Mouse (Mus musculus) liver, embryonic 14.5 days (tissue): ENCODE results near the gene Zfp865. TPM values are rescaled to one million over a fixed set of nuclear protein-coding genes. Genes with fewer than 3 reads are reported as not detected.
"Not testable (repeated sequence)": the region's sequence is repeated elsewhere in the genome, so short reads cannot be mapped to it uniquely, and the experiment has no call there.

Experiments used
- ATAC-seq: fragments of 200-750 bp; cut with Nextera tagmentation; 2 replicates; pipeline ENCODE4 v1.8.0; 2017; ENCODE audit warnings: moderate number of reproducible peaks, mild to moderate bottlenecking, moderate library complexity; ENCODE audit not compliant: insufficient read depth
- DNase-seq, 3 experiments: peaks; one replicate each; pipeline ENCODE4 v3.0.0-alpha.2; 2012 to 2013; ENCODE audit warnings: low read depth in 3 of 3, low spot score in 3 of 3
- H3K27ac ChIP-seq: fragments of 300-500 bp; sonication (generic); 2 replicates; pipeline ENCODE4 v1.5.1; 2014; ENCODE audit warnings: moderate library complexity, mild to moderate bottlenecking, control low read depth, inconsistent platforms
- H3K27me3 ChIP-seq: fragments of 300-500 bp; sonication (generic); 2 replicates; pipeline ENCODE4 v1.6.1; 2014; ENCODE audit warnings: mild to moderate bottlenecking, low read length, moderate library complexity; ENCODE audit not compliant: control insufficient read depth, insufficient read depth
- H3K36me3 ChIP-seq: fragments of 300-500 bp; sonication (generic); replicated peaks from 2 replicates; pipeline ENCODE4 v1.6.1; 2014; ENCODE audit warnings: low read depth; ENCODE audit not compliant: control insufficient read depth, insufficient read depth
- H3K4me1 ChIP-seq, 2 experiments: fragments of 200-500 bp in 1 of 2; fragments of 300-500 bp in 1 of 2; sonication (generic) in 1 of 2; replicated peaks; 2 replicates each; pipeline ENCODE4 v1.6.1; 2012 to 2014; ENCODE audit warnings: antibody characterized with exemption in 1 of 2, inconsistent platforms in 1 of 2, low read length in 1 of 2; ENCODE audit not compliant: control insufficient read depth in 2 of 2, insufficient read depth in 2 of 2
- H3K4me2 ChIP-seq: fragments of 300-500 bp; sonication (generic); 2 replicates; pipeline ENCODE4 v1.6.1; 2014; ENCODE audit warnings: low read depth, mild to moderate bottlenecking, control low read depth, moderate library complexity
- H3K4me3 ChIP-seq, 2 experiments: fragments of 200-500 bp in 1 of 2; fragments of 300-500 bp in 1 of 2; sonication (generic) in 1 of 2; 2 replicates each; pipeline ENCODE4 v1.5.1; 2012 to 2014; ENCODE audit warnings: low read depth in 2 of 2, low read length in 2 of 2, mild to moderate bottlenecking in 2 of 2, control low read depth in 1 of 2, inconsistent platforms in 1 of 2, moderate library complexity in 1 of 2; ENCODE audit not compliant: insufficient read depth in 1 of 2
- H3K9ac ChIP-seq: fragments of 300-500 bp; sonication (generic); replicated peaks from 2 replicates; pipeline ENCODE4 v1.6.1; 2014; ENCODE audit warnings: mild to moderate bottlenecking, control low read depth, moderate library complexity
- H3K9me3 ChIP-seq: fragments of 300-500 bp; sonication (generic); 2 replicates; pipeline ENCODE4 v1.6.1; 2016; ENCODE audit warnings: low read length, mixed read lengths; ENCODE audit not compliant: control insufficient read depth
- CTCF ChIP-seq: IDR thresholded peaks from 2 replicates; pipeline ENCODE4 v1.5.1; 2016; ENCODE audit warnings: antibody characterized with exemption, low read depth, control low read depth
- EP300 ChIP-seq: IDR thresholded peaks from 2 replicates; pipeline ENCODE4 v1.6.1; 2016; ENCODE audit warnings: antibody characterized with exemption, low read depth
- WGBS: fragments of 180-500 bp; shearing (Covaris S2); extraction: QIAGEN DNeasy Blood & Tissue Kit; methylation state at CpG from one replicate; pipeline ENCODE4 v1.1.7; 2014; ENCODE audit not compliant: insufficient replicate concordance; 5-methylcytosine and 5-hydroxymethylcytosine counted together
- polyA plus RNA-seq, 2 experiments: library from polyadenylated mRNA; depleted of rRNA in 1 of 2; stranded (reverse) in 1 of 2; unstranded in 1 of 2; fragments of >200 nt; fragmentation: Nextera tagmentation in 1 of 2; extraction: Ambion mirVana in 1 of 2; gene quantifications; 2 replicates each; pipeline versions ENCODE4 v1.2.1 to v1.2.3; 2012 to 2014

The Zfp865 gene
- polyA plus RNA-seq, 2 experiments = 0.98 to 6.4 TPM

DNA sequence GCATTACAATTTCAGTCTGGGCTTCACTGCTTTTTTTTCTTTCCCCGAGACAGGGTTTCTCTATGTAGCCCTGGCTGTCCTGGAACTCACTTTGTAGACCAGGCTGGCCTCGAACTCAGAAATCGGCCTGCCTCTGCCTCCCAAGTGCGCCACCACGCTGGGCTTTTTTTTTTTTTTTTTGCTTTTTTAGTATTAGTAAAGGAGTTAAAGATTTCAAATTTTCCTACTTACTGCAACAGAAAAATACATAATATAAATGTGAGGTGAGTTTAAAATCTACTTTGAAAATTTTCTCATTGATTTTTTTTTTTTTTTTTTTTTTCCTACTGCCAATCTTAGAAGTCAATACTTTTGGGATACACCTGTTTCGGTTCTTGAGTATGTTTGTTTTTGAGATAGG, 44.7 kb downstream of the Zfp865 start:
- DNase-seq (no peak), ATAC-seq (no peak)
- no peak overlapping the region; a peak in 1 of 4 replicates for H3K4me3 ChIP-seq
- peaks cover 16 to 18% of the 10 kb centered on the region in 2 experiments for H3K4me1 ChIP-seq
- 83% methylated on average over 6 of the region's 6 CpGs for WGBS
- H3K27me3 ChIP-seq = no peaks in the 10 kb centered on the region
- no peaks in the 10 kb centered on the region for H3K9me3 ChIP-seq
- H3K4me2 ChIP-seq = peak overlapping the region; percentile 98
- H3K27ac ChIP-seq = no peak overlapping the region
- no peak for TF ChIP-seq EP300
- no peak for TF ChIP-seq CTCF
- peaks cover 39% of the 10 kb centered on the region for H3K36me3 ChIP-seq
- no peak overlapping the region for H3K9ac ChIP-seq

GRCm38 (mm10) chr7:5073586-5073985, 53.4 kb downstream of the Zfp865 start:
- Histone ChIP-seq H3K36me3 (peaks cover 95% of the 10 kb centered on the region), H3K27me3 (no peaks in the 10 kb centered on the region), H3K27ac (peak overlapping the region; percentile 79), H3K4me1 (peaks cover 37 to 46% of the 10 kb centered on the region in 2 experiments), H3K4me3 (no peak overlapping the region; a peak in 1 of 4 replicates), H3K9me3 (no peaks in the 10 kb centered on the region), H3K4me2 (peak overlapping the region; percentile 62), H3K9ac (peak overlapping the region; percentile 51)
- DNase-seq (peak; percentile 45 to 64 (median 57)), ATAC-seq (peak; percentile 75)
- no peak for TF ChIP-seq EP300
- no peak for TF ChIP-seq CTCF
- 16% methylated on average over 1 of the region's 1 CpGs for WGBS

DNA sequence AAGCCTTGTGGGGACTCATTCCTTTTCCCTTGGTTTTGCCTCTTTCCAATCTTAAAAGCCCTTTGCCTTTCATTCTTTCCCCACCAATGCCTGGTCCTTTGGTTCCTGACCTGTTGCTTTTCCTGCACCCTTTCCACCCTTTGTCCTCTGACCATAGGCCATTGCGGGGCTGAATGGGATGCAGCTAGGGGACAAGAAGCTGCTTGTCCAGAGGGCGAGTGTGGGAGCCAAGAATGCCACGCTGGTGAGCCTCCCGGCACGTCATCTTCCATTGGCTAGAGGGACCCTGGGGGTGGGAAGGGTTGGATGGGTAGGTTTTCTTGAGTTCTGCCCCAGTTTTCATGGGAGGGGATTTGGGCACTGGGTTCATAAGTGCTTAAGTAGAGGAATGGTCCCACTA, 54.8 kb downstream of the Zfp865 start:
- H3K27me3 ChIP-seq = no peaks in the 10 kb centered on the region
- H3K9ac ChIP-seq = no peak overlapping the region
- TF ChIP-seq EP300 = no peak
- TF ChIP-seq CTCF = no peak
- no peak overlapping the region; the same call in 1 of the 2 replicates for H3K27ac ChIP-seq
- no peak for ATAC-seq
- 93% methylated on average over 5 of the region's 5 CpGs for WGBS
- peaks cover 84% of the 10 kb centered on the region for H3K36me3 ChIP-seq
- peaks cover 37 to 46% of the 10 kb centered on the region in 2 experiments for H3K4me1 ChIP-seq
- H3K4me2 ChIP-seq = no peak overlapping the region
- no peak for DNase-seq
- H3K4me3 ChIP-seq = no peak overlapping the region
- no peaks in the 10 kb centered on the region for H3K9me3 ChIP-seq

DNA sequence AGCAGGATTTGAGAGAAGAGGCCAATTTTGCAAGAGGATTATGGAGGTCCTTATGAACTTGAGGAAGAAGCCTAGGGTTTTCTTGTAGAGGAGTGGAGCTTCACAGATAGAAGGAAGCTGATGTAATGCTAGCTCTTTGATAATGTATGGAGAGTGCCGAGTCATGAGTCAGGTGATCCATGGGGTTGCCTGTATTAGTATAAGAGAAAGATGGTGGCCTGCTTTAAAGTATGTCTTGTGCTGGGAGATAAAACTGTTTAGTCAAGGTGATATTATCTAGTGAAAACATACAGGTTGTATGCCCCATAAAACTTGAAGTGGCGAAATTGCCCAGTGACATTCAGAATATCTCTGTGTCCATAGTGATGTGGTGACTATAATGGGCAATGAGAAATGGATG, 56.8 kb downstream of the Zfp865 start:
- peaks cover 39 to 50% of the 10 kb centered on the region in 2 experiments for H3K4me1 ChIP-seq
- ATAC-seq = 0 out of 2 replicates have a peak, but pooled peaks have one; percentile 15

DNA sequence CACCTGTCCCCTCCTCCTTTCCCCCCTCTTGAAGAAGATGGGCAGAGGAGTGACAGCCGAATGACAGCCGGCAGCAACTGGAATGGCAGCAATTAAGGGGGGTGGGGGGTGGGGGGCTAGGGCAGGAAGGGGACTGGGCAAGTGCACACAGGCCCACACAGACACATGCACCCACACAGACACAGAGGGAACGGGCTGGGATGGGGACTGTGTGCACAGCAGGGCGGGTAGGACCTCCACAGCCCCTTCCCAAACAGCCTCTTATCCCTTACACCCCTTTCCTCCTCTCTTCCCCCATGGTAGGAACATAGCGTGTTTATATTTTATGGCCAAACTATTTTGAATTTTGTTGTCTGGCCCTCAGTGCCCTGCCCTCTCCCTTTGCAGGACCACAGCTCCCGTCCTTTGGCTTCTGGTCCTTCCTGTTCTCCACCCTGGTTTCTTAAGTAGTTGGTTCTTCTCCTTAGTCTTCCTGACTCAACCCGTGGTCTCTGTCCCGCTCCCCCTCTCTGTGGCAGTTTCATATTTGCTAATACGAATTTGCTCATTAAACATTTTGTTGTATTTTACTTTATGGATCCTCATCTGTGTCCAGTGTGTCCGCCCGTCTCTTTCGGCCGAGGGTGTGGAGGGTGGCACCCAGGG, 59.3 kb downstream of the Zfp865 start:
- Histone ChIP-seq H3K4me2 (peak overlapping the region; percentile 92), H3K4me1 (peaks cover 21 to 36% of the 10 kb centered on the region in 2 experiments), H3K36me3 (peaks cover 61% of the 10 kb centered on the region), H3K9ac (peak overlapping the region; percentile 92), H3K27ac (peak overlapping the region; percentile 63), H3K4me3 (peak overlapping the region; percentile 54 to 90)
- H3K9me3 ChIP-seq, DNase-seq, H3K27me3 ChIP-seq: not testable (repeated sequence)
- peak; percentile 0; the same call in 1 of the 2 replicates for ATAC-seq
- WGBS = 34% methylated on average over 9 of the region's 13 CpGs

More for the DNA sequence above, 56.8 kb downstream of the Zfp865 start:
- 35% methylated on average over 2 of the region's 2 CpGs for WGBS
- no peak overlapping the region; the same call in 1 of the 2 replicates for H3K9ac ChIP-seq
- TF ChIP-seq EP300 = peak; percentile 54; the same call in 1 of the 2 replicates
- no peak for TF ChIP-seq CTCF
- H3K27ac ChIP-seq = peak overlapping the region; percentile 87
- H3K27me3 ChIP-seq = no peaks in the 10 kb centered on the region
- peak overlapping the region; percentile 38 for H3K4me2 ChIP-seq
- H3K36me3 ChIP-seq = peaks cover 67% of the 10 kb centered on the region
- peak; percentile 50 to 60 (median 59) for DNase-seq
- no peaks in the 10 kb centered on the region for H3K9me3 ChIP-seq
- H3K4me3 ChIP-seq = no peak overlapping the region
